33 mouse cellular contexts compared by ENCODE assay signal in genomic region chr7:13380588-13380987, GRCm38 (mm10). TPM values are rescaled to one million over a fixed set of nuclear protein-coding genes. Genes with fewer than 3 reads are reported as not detected.
"Had no signal": no experiment of that assay in that cellular context is flagged by ENCODE, and none has a peak within 500 bp of the region (broad histone marks: within the 10 kb centered on the region; RNA-seq: fewer than 3 reads in every experiment).

No protein-coding gene starts in this region.

- ATAC-seq: hindbrain, embryonic 16.5 days; intestine, embryonic 16.5 days; liver, embryonic 12.5 days had no signal

- DNase-seq: gastrocnemius, adult 2 months; gastrocnemius, postnatal 10 days; gastrocnemius, postnatal 25 days; heart, adult 18-20 months; heart, postnatal 10 days; heart, postnatal 4 days; kidney, adult 11 months; kidney, adult 2 months; kidney, adult 9 months; kidney, postnatal 14 days; kidney, postnatal 36 days; layer of hippocampus, adult 9-11 months; layer of hippocampus, postnatal 36 days had no signal

RNA-seq across cellular contexts. Expression of gene Cabp5, which starts 17.3 kb away (rescaled TPM):
- total RNA-seq: gastrocnemius, adult 2 months; gastrocnemius, postnatal 10 days; gastrocnemius, postnatal 25 days; granulocyte monocyte progenitor cell, adult 5-6 weeks; heart, adult 18-20 months; heart, postnatal 10 days; heart, postnatal 25 days; layer of hippocampus, adult 18-20 months; liver, adult 2 months had no signal
- polyA plus RNA-seq: heart, embryonic 10.5 days; heart, embryonic 12.5 days; heart, embryonic 14.5 days; heart, embryonic 16.5 days; hindbrain, embryonic 10.5 days; hindbrain, embryonic 14.5 days; intestine, embryonic 14.5 days; intestine, embryonic 16.5 days; kidney, adult 2 months; kidney, embryonic 15.5 days; kidney, postnatal 0 days; large intestine, adult 2 months; limb, embryonic 11.5 days; limb, embryonic 13.5 days; limb, embryonic 15.5 days; liver, adult 2 months; liver, embryonic 12.5 days had no signal

RNA-seq across cellular contexts. Expression of gene Pla2g4c, which starts 56.1 kb away (rescaled TPM):
- total RNA-seq: granulocyte monocyte progenitor cell, adult 5-6 weeks had no signal
